Mouse (Mus musculus): ENCODE data around the gene Ackr3.
A peak's percentile ranks its signal among the peaks of the same experiment; 100 is the strongest.

The Ackr3 gene

GRCm38 (mm10) chr1:90205223-90205622, 1.4 kb downstream of the Ackr3 start:
- no peak for DNase-seq (ENCODE audit: low spot score)

DNA sequence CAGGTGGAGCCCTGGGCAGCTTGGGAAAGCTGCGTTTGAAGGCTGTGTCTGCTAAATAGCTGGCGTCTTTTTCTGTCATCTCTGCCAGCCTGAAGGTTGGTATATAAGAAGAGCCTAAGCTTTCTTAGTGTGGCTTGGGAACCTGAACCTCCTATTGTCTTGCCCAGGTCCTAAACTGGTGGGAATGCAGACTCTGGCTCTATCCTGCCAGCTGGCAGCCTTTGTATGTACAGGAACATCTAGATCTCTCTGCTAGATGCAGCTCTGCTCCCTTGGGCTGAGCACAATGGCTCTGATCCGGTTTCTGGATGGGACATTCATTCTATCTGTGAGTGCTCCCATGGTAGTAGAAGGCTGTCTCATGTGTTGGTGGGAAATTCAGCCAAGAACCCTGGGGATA, 2.9 kb downstream of the Ackr3 start:
- DNase-seq (ENCODE audit: low spot score): no peak

- DNase-seq (ENCODE audit: low spot score): no peak
Observed at GRCm38 (mm10) chr1:90207279-90207678, 3.5 kb downstream of the Ackr3 start.

DNA sequence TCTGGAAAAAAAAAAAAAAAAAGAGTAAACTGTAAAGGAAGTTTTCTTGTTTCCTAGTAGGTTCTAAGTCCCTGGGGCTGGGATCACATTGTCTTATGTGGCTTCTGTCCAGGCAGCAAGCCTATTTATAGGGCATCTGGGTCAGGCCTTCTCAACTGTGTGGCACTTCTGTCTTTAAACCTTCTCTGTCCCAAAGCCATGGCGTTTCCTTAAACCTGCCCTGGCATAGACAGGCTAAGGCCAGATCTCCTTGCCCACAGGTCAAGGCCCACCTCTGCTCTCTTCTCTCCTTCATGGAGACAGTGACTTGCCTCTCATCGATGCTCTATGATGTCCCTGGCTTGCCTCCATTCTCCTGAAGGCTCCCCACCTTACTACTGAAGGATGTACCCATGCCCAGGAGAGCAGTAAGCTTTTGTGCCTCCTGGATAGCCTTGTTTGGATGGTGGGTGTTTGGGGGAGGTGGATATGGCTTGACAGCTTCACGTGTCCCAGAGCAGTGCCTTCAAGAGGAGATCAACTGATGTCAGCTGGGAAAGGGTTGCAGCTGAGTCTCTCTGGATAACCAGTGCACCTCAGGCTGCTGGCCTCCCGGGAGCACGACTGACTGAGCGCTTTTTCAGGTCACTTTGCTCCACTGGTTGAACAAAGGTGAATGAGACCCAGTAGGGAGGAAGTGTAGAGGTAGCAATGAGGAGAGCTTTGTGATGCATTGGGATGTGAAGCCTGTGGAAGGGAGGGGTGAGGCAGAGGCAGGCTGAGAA, 4.1 kb downstream of the Ackr3 start:
- no peak for DNase-seq (ENCODE audit: low spot score)

- no peak for DNase-seq (ENCODE audit: low spot score)
Observed at GRCm38 (mm10) chr1:90208503-90208860, 4.7 kb downstream of the Ackr3 start.

DNA sequence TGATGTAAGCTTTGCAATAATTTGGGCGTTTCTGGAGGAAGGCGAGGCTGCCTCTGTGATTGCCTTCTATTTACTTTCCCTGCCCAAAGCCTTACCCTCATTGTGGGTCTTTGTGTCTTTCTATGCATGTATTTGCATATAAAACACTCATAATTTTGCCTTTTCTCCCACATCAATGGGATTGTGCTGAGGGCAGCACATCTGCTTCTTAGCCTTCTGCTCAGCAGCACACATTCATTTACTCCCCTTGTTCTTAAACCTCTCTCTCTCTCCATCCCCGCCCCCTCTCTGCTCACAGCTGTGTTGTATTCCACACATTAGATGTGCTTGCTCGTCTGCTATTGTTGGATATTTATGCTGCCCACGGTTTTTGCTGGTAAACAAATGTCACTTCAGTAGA, 5.3 kb downstream of the Ackr3 start:
- no peak for DNase-seq (ENCODE audit: low spot score)

DNA sequence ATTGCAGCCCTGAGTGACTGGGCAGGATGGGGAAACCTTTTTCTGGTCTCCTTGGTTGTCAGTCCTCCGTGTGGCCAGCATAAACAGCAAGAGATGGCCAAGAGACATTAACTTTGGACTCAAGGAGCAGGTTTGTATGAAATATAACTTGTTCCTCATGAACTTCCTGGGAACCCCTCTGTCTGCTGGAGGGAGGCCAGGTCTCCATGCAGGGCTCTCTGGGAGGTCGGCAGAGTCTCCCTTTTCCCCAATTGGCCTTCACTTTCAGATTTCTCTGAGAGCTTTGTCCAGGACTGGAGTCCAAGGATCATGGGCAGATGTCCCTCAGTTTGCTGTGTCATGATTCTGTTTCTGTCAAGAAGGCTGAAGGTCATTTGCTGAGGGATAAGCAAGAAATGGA, 6.0 kb downstream of the Ackr3 start:
- no peak for DNase-seq (ENCODE audit: low spot score)

DNA sequence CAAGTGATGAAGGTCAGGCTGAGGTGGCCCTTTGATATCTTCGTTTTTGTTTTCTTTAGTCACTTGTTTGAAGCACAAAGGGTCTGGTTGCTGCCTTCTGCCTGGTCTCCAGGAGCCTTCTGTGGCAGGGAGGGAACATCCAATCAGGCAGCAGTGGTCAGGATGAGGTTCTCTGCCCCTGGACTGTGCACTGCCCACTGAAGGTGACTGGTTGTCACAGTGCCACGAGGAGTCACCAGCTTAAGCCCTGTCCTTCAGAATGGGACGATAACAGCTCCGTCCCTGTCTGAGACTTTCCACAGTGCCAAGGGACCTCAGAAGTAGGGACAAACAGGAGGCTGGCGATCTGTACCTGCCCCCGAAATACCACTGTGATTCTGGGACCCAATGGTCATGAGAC, 6.6 kb downstream of the Ackr3 start:
- no peak for DNase-seq (ENCODE audit: low spot score)

DNA sequence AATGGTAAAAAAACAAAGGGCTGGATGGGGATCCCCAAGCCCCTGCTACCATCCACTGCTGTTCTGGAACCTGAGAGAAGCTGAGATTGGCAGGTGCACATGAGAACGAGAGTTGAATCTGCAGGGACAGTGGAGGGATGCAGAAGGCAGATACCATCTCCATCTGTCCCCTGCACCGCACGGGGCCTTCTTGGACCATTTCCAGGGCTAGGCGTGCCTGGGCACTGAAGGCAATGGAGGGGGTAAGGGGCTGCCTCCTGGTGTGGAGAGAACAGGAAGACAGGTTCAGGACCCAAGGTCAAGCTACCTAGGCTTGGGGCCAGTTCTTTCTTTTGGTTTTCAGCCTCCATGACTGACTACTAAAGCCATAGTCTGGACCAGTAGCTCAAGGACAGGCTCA, 7.0 kb downstream of the Ackr3 start:
- DNase-seq (ENCODE audit: low spot score): no peak

DNA sequence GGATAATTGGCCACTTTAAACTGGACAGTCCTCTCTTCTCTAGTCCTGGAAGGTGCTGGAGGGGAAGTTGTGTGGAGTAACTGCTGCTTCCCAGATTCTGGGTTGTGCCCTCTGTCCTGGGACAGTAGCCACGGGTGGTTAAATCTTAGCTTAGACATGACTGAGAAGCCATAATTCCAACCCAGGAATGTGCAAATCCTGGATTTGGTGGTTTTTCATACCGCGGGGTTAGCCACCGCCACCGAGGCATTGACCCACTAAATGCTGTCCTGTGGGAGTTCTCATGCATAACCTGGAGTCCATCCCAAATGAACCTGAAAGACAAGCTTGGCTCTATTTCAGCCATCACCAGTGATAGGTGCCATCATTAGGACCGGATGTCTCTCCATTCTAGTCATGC, 8.6 kb downstream of the Ackr3 start:
- DNase-seq (ENCODE audit: low spot score): no peak

- no peak for DNase-seq (ENCODE audit: low spot score)
Observed at GRCm38 (mm10) chr1:90212901-90213300, 9.1 kb downstream of the Ackr3 start.

- DNase-seq (ENCODE audit: low spot score): no peak
Observed at GRCm38 (mm10) chr1:90214021-90214420, 10.2 kb downstream of the Ackr3 start.

DNA sequence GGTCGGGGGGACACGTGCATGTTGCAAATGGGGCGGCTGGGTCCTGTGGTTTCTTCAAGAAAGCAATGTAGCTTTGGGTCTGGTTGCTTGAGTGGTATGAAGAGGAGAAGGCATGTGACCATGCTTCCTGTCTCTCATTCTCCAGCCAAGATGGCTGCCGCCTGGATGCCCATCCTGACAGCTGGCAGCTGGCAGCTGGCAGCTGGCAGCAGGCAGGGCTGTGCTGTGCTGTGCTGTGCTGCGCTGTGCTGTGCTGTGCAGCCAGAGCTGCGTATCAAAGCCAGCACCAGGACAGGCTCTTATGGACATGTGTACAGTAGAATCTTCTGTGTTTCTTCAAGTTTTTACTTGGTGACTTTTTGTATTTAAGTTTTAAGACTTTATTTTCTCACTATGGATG, 11.1 kb downstream of the Ackr3 start:
- no peak for DNase-seq (ENCODE audit: low spot score)

- DNase-seq (ENCODE audit: low spot score): no peak
Observed at GRCm38 (mm10) chr1:90215881-90216280, 12.1 kb downstream of the Ackr3 start.

GRCm38 (mm10) chr1:90216395-90216794, 12.6 kb downstream of the Ackr3 start:
- no peak for DNase-seq (ENCODE audit: low spot score)

DNA sequence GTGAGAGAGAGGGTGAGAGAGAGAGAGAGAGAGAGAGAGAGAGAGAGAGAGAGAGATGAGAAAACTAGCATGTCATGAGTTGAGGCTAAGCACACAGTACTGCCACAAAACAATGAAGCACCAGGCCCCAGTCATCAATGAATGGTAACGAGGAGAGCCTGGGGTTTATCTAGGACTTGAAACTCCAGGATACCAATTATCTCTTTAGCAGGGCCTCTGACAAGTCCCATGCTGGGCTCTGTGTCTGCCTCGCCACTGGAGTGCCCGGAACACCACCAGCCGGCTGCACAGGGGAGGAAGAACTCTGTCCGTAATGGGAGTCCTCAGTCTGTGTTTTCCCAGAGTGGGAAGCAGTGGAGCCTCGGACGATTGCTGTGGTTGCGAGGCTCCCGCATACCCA, 16.5 kb downstream of the Ackr3 start:
- DNase-seq (ENCODE audit: low spot score): no peak

DNA sequence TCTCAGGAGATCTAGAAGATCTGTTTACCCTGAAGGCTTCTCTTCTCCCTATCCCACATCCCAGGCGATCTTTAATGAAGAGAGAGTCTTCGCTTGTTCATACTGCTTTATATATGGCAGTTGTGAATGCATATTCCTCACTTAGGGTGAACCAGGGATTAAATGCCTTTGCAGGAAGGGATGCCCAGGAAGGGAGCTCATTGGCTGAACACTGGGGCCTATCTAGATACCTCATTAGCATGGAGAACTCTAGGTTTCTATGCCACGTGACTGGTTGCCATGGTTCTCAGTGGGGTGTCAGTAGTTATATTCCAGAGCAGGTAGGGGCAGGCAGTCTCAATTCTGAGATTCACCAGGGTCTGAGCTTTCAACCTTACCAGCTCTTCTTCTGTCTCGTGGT, 17.1 kb downstream of the Ackr3 start:
- no peak for DNase-seq (ENCODE audit: low spot score)

- DNase-seq (ENCODE audit: low spot score): peak; percentile 48
Observed at GRCm38 (mm10) chr1:90221811-90222361, 18.1 kb downstream of the Ackr3 start.

- no peak for DNase-seq (ENCODE audit: low spot score)
Observed at GRCm38 (mm10) chr1:90222427-90222901, 18.7 kb downstream of the Ackr3 start.

DNA sequence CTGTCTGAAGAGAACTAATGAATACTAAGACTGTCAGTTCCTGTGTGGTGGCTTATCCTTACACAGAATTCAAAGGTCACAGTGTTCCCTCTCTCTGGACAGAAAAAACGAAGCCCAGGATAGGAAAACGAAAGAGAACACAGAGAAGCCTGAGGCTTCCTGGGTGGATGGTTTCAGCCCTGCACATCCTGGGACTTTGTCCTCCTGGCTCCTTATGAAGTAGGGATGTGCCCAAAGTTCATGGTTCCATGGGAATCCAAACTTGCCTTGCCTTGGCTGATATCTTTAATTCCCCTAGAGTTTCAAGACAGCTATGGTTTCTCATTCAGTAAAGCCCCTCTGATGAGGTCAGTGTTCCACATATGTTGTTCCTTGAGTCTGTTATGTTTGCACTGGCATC, 19.2 kb downstream of the Ackr3 start:
- DNase-seq (ENCODE audit: low spot score): no peak

GRCm38 (mm10) chr1:90225603-90226254, 21.9 kb downstream of the Ackr3 start:
- no peak for DNase-seq (ENCODE audit: low spot score)

GRCm38 (mm10) chr1:90227684-90228322, 24.0 kb downstream of the Ackr3 start:
- DNase-seq (ENCODE audit: low spot score): no peak

DNA sequence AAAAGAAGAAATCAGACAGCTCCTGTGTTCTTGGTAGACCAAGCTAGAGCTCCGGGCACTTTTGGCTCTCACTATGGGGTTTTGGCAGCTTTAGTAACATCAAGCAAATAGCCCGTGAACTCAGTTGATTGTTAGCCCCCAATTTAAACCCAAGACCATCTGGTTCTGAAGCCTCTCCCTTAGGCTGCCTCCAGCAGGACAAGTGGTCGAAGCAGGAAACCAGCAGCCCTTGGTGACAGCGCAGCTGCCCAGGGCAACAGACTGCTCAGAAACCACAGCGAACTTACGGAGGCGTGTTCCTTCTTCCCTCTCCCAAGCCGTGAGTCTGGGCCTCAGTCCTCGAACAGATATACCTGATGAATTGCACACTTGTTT, 24.5 kb downstream of the Ackr3 start:
- DNase-seq (ENCODE audit: low spot score): no peak

All from left cerebral cortex, adult 11 months (tissue).